Mouse (Mus musculus): ENCODE measurements around the gene Camkmt.
A peak's percentile ranks its signal among the peaks of the same experiment; 100 is the strongest.

GRCm38 (mm10) chr17:85071088-85071775 lies 19.1 kb upstream of the Camkmt start:
- TF ChIP-seq POLR2A (IDR thresholded peaks at IDR 0.05; ENCODE audit: low read depth, low read length): no peak
- peak; percentile 32 for TF ChIP-seq CTCF (conservative IDR thresholded peaks at IDR 0.05; ENCODE audit: insufficient read depth, insufficient read length, low read depth, low read length)
